Mouse (Mus musculus): ENCODE data around the gene Tex50. TPM values are rescaled to one million over a fixed set of nuclear protein-coding genes. Genes with fewer than 3 reads are reported as not detected.

Tex50 gene
- total RNA-seq, 2 experiments from 2014 or later = not detected

DNA sequence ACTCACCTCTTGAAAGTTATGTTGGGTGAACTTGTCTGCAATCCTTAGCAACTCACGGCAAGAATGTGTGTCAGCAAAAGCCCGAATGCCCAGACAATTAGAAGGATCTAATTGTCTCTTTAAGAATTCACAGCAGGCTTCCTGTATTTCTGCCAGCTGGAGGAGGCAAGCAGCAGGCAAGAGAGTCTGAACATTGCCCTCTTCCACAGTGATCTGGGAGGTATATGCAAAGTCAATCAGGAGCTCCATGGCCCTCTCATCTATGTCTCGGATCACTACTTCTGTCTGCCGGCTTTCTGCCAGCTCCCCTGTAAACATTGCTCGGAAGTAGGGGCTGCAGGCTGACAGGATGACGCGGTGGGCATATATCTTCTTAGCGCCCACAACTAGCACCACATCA lies 49.9 kb downstream of the Tex50 start:
- intact Hi-C loops (cut with DNase I) = no loop called here
- no peak for TF ChIP-seq CTCF (IDR thresholded peaks at IDR 0.05)
- H3K4me3 ChIP-seq = no peak overlapping the region
- H3K27ac ChIP-seq = no peak overlapping the region
- DNase-seq (ENCODE audit: extremely low spot score in 1 of 2, low spot score in 2 of 2) = no peak

Other genes with a start within 250 kb of the Tex50 start
- gene Serpinc1, start 180.7 kb downstream of the Tex50 start, total RNA-seq (2021) = under 1 TPM; 0.25 to 0.68 TPM
- 10 to 100 TPM; 18.2 to 20.0 TPM for gene Zbtb37, start 124.5 kb downstream of the Tex50 start, total RNA-seq (2021)
- 10 to 100 TPM; 20.0 to 20.9 TPM for gene Dars2, start 88.7 kb downstream of the Tex50 start, total RNA-seq (2021)
- 1 to 10 TPM; 1.4 TPM for gene Cenpl, start 88.6 kb downstream of the Tex50 start, total RNA-seq (2021)
- 10 to 100 TPM; 14.5 to 17.5 TPM for gene Klhl20, start 27.8 kb downstream of the Tex50 start, total RNA-seq (2021)
- gene Ankrd45, start 16.6 kb downstream of the Tex50 start, total RNA-seq (2021) = 10 to 100 TPM; 66.4 to 68.7 TPM
- 100 to 1,000 TPM; 321 to 326 TPM for gene Prdx6, start 91.9 kb upstream of the Tex50 start, total RNA-seq (2021)
- gene Tnfsf4, start 236.1 kb upstream of the Tex50 start, total RNA-seq (2021) = not detected

All from left cerebral cortex, adult 2 months (tissue).